Mouse (Mus musculus) C2C12 (cell line): ENCODE data around the gene Akr1b3. TPM values are rescaled to one million over a fixed set of nuclear protein-coding genes. Genes with fewer than 3 reads are reported as not detected.

ENCODE experiments used
- H3K27me3 ChIP-seq: one replicate; pipeline ENCODE4 v1.6.1; 2011; ENCODE audit not compliant: control insufficient read depth, insufficient read depth, insufficient read length
- H3K36me3 ChIP-seq: one replicate; pipeline ENCODE4 v1.6.1; 2011; ENCODE audit not compliant: control insufficient read depth, insufficient read depth
- H3K4me3 ChIP-seq: one replicate; pipeline ENCODE4 v1.5.1; 2011; ENCODE audit warnings: mild to moderate bottlenecking, control low read depth; ENCODE audit not compliant: poor library complexity, insufficient read depth, severe bottlenecking
- H3K79me2 ChIP-seq: one replicate; pipeline ENCODE4 v1.6.1; 2011; ENCODE audit not compliant: control insufficient read depth, insufficient read depth
- H3K79me3 ChIP-seq: one replicate; pipeline ENCODE4 v1.6.1; 2011; ENCODE audit warnings: low read depth, control low read depth
- H3ac ChIP-seq: one replicate; pipeline ENCODE3; 2011; ENCODE audit warnings: low read depth; ENCODE audit not compliant: control insufficient read depth, insufficient read length
- CEBPB ChIP-seq: IDR thresholded peaks from one replicate; pipeline ENCODE4 v1.6.1; 2011; ENCODE audit warnings: low read depth, mild to moderate bottlenecking, control low read depth, moderate library complexity
- CTCF ChIP-seq: IDR thresholded peaks from one replicate; pipeline ENCODE4 v1.5.1; 2011; ENCODE audit not compliant: control insufficient read depth, insufficient read depth, insufficient read length
- FOSL1 ChIP-seq: IDR thresholded peaks from one replicate; pipeline ENCODE4 v1.8.0; 2011; ENCODE audit warnings: mild to moderate bottlenecking, low read length; ENCODE audit not compliant: poor library complexity, insufficient read depth, severe bottlenecking
- MAX ChIP-seq: IDR thresholded peaks from one replicate; pipeline ENCODE4 v1.6.1; 2011; ENCODE audit warnings: mild to moderate bottlenecking, control low read depth
- MYOD1 ChIP-seq: IDR thresholded peaks from one replicate; pipeline ENCODE4 v1.6.1; 2011; ENCODE audit warnings: low read depth; ENCODE audit not compliant: control insufficient read depth, insufficient read length
- MYOG ChIP-seq: IDR thresholded peaks from one replicate; pipeline ENCODE4 v1.6.1; 2011; ENCODE audit not compliant: control insufficient read depth, insufficient read length; ENCODE audit errors: extremely low read depth
- USF1 ChIP-seq: IDR thresholded peaks from one replicate; pipeline ENCODE4 v1.6.1; 2011; ENCODE audit warnings: low read depth, mild to moderate bottlenecking, control low read depth, moderate library complexity
- polyA plus RNA-seq: library from polyadenylated mRNA; unstranded; fragments of >200 nt; fragmentation: generic; extraction: Trizol; gene quantifications from one replicate; pipeline ENCODE4 v1.2.1, GENCODE M21; 2012; ENCODE audit warnings: missing spikeins

The Akr1b3 gene
- polyA plus RNA-seq, 1 experiment, result 455 TPM

GRCm38 (mm10) chr6:34278385-34278784 lies 38.9 kb downstream of the Akr1b3 start:
- Histone ChIP-seq H3K4me3 (no peak overlapping the region), H3ac (no peak overlapping the region), H3K27me3 (peaks cover 7% of the 10 kb centered on the region), H3K36me3 (no peaks in the 10 kb centered on the region), H3K79me3 (no peaks in the 10 kb centered on the region), H3K79me2 (no peaks in the 10 kb centered on the region)
- TF ChIP-seq USF1, result peak; percentile 66
- TF ChIP-seq CTCF, result no peak

GRCm38 (mm10) chr6:34277665-34278064 lies 39.6 kb downstream of the Akr1b3 start:
- TF ChIP-seq MAX, result no peak
- no peak for TF ChIP-seq CEBPB
- no peak for TF ChIP-seq MYOG
- peak; percentile 34 for TF ChIP-seq CTCF
- H3ac ChIP-seq, result no peak overlapping the region
- H3K79me3 ChIP-seq, result no peaks in the 10 kb centered on the region
- H3K36me3 ChIP-seq, result no peaks in the 10 kb centered on the region
- H3K4me3 ChIP-seq, result no peak overlapping the region
- no peaks in the 10 kb centered on the region for H3K79me2 ChIP-seq
- peaks cover 3% of the 10 kb centered on the region for H3K27me3 ChIP-seq

DNA sequence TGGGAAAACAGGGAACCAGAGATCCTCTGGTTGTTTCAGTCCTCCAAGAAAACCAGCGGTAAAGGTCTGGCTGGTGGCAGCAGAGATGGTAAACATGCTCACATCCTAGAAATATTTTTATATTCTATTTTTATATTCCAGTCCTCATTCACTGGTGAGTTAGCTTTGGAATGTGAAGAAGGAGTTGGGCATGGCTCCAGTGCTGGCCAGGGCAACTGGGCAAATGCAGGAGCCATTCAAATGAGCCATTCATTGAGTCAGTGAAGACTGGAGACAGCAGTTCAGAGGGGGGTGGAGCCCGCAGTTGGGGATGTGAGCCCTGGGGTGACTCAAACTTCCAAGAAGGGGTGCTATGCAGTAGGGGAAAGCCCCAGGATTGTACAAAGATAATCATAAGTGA lies 42.9 kb downstream of the Akr1b3 start:
- Histone ChIP-seq H3K79me3 (no peaks in the 10 kb centered on the region), H3K36me3 (no peaks in the 10 kb centered on the region), H3K27me3 (no peaks in the 10 kb centered on the region), H3ac (no peak overlapping the region), H3K79me2 (no peaks in the 10 kb centered on the region), H3K4me3 (no peak overlapping the region)
- TF ChIP-seq MYOG, result no peak
- no peak for TF ChIP-seq CEBPB
- TF ChIP-seq FOSL1, result no peak
- TF ChIP-seq USF1, result no peak
- TF ChIP-seq MAX, result no peak
- no peak for TF ChIP-seq MYOD1
- no peak for TF ChIP-seq CTCF

GRCm38 (mm10) chr6:34273073-34273472 lies 44.2 kb downstream of the Akr1b3 start:
- Histone ChIP-seq H3ac (no peak overlapping the region), H3K27me3 (no peaks in the 10 kb centered on the region), H3K4me3 (no peak overlapping the region), H3K36me3 (no peaks in the 10 kb centered on the region), H3K79me3 (no peaks in the 10 kb centered on the region), H3K79me2 (no peaks in the 10 kb centered on the region)
- TF ChIP-seq USF1, result no peak
- TF ChIP-seq MAX, result no peak
- no peak for TF ChIP-seq MYOD1
- no peak for TF ChIP-seq CEBPB
- no peak for TF ChIP-seq FOSL1
- no peak for TF ChIP-seq MYOG
- TF ChIP-seq CTCF, result no peak

- H3K79me3 ChIP-seq, result no peaks in the 10 kb centered on the region
- H3K4me3 ChIP-seq, result no peak overlapping the region
- no peak overlapping the region for H3ac ChIP-seq
- H3K79me2 ChIP-seq, result no peaks in the 10 kb centered on the region
- H3K27me3 ChIP-seq, result no peaks in the 10 kb centered on the region
- no peaks in the 10 kb centered on the region for H3K36me3 ChIP-seq
- TF ChIP-seq USF1 (no peak), MYOD1 (peak; percentile 20)
Observed at GRCm38 (mm10) chr6:34272462-34272861, 44.8 kb downstream of the Akr1b3 start.

DNA sequence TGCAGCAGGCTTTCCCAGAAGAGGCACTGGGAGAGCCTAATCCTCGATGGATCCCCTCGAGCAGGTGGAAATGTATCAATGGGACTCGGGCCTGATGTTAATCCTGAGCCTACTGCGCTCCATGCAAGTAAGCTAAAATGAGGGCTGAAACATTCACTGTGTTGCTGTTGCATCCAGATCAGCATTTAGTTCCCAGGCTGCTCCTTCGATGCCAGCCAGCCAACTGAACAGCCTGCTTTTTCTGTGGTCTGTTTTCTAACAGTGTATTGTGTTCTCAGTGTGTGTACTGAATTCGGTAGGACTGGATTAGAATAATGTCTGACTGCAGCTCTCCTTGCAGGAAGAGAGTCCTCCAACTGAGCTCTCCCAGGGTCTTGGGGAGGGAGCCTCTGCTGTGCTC lies 46.6 kb downstream of the Akr1b3 start:
- Histone ChIP-seq H3K79me2 (no peaks in the 10 kb centered on the region), H3K36me3 (no peaks in the 10 kb centered on the region), H3ac (no peak overlapping the region), H3K79me3 (no peaks in the 10 kb centered on the region), H3K4me3 (no peak overlapping the region), H3K27me3 (no peaks in the 10 kb centered on the region)
- TF ChIP-seq MYOD1 (no peak), USF1 (no peak)

DNA sequence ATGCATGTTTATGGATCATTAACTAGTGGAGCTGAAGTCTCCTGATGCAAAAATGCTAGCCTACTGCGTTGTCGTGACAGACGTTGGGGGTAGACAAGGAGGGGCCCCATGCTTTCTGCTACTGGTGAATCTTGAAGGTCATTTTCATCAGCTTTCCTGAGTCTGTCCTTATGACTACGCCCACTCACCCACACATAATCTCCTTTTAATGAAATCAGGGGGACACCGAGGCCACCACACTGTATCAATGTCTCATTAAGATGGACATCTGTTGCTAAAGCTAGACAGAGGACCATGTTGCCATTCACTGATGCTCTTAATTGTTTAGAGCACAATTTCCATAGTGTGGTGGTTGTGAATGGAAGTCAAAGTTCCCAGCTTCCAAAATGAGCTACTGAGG lies 58.7 kb downstream of the Akr1b3 start:
- peaks cover 24% of the 10 kb centered on the region for H3K27me3 ChIP-seq
- H3K79me3 ChIP-seq, result no peaks in the 10 kb centered on the region
- H3K4me3 ChIP-seq, result no peak overlapping the region
- TF ChIP-seq MAX, result no peak
- no peak for TF ChIP-seq MYOD1
- TF ChIP-seq CTCF, result no peak
- no peak for TF ChIP-seq CEBPB
- no peak for TF ChIP-seq USF1
- TF ChIP-seq MYOG, result no peak
- no peak for TF ChIP-seq FOSL1
- H3K79me2 ChIP-seq, result no peaks in the 10 kb centered on the region
- H3ac ChIP-seq, result no peak overlapping the region
- no peaks in the 10 kb centered on the region for H3K36me3 ChIP-seq
